ENCODE assay signal across 8 mouse cellular contexts in genomic region chr10:79681591-79682245, GRCm38 (mm10). TPM values are rescaled to one million over a fixed set of nuclear protein-coding genes. Genes with fewer than 3 reads are reported as not detected.
DNase-seq lines count a peak whose midpoint lies in the region; ATAC-seq and TF ChIP-seq lines count a peak whose summit lies in the region.

Gene Cdc34 (plus strand): TSS chr10:79682195.

- H3K4me3 ChIP-seq in C2C12 (ENCODE audit: insufficient read depth, poor library complexity, severe bottlenecking), result peak within 1 kb of the TSS; percentile 99
- H3K4me3 ChIP-seq in erythroblast, embryonic 14.5 days (replicated peaks), result peak within 1 kb of the TSS; percentile 88
- peak within 1 kb of the TSS; percentile 81 for H3K4me3 ChIP-seq in heart, embryonic 12.5 days
- peak within 1 kb of the TSS; percentile 94 for H3K4me3 ChIP-seq in liver, embryonic 12.5 days
- H3K4me3 ChIP-seq in stomach, embryonic 15.5 days (replicated peaks), result peak within 1 kb of the TSS; percentile 82

- ATAC-seq in heart, embryonic 12.5 days (ENCODE audit: insufficient number of reproducible peaks, low FRiP score), result peak; percentile 91
- peak; percentile 92 for ATAC-seq in liver, embryonic 12.5 days
- ATAC-seq in stomach, embryonic 15.5 days (ENCODE audit: insufficient read depth, low FRiP score, low read depth), result peak; percentile 96

- H3K4me1 ChIP-seq in erythroblast, embryonic 14.5 days (ENCODE audit: control insufficient read depth), result peaks cover 57% of the 10 kb centered on the region
- peaks cover 44% of the 10 kb centered on the region for H3K4me1 ChIP-seq in heart, embryonic 12.5 days (replicated peaks)
- peaks cover 41% of the 10 kb centered on the region for H3K4me1 ChIP-seq in liver, embryonic 12.5 days
- H3K4me1 ChIP-seq in stomach, embryonic 15.5 days, result peaks cover 22% of the 10 kb centered on the region

- no peaks in the 10 kb centered on the region for H3K9me3 ChIP-seq in erythroblast, embryonic 14.5 days (ENCODE audit: control insufficient read depth, low read length)
- no peaks in the 10 kb centered on the region for H3K9me3 ChIP-seq in heart, embryonic 12.5 days (replicated peaks)
- H3K9me3 ChIP-seq in liver, embryonic 12.5 days (replicated peaks), result no peaks in the 10 kb centered on the region
- no peaks in the 10 kb centered on the region for H3K9me3 ChIP-seq in stomach, embryonic 15.5 days

- peak within 1 kb of the TSS; percentile 78 for H3ac ChIP-seq in C2C12 (ENCODE audit: control insufficient read depth, insufficient read length, low read depth)

- H3K4me2 ChIP-seq in heart, embryonic 12.5 days, result peak within 1 kb of the TSS; percentile 92
- peak within 1 kb of the TSS; percentile 87 for H3K4me2 ChIP-seq in liver, embryonic 12.5 days
- H3K4me2 ChIP-seq in stomach, embryonic 15.5 days, result peak within 1 kb of the TSS; percentile 88

- H3K79me2 ChIP-seq in C2C12 (ENCODE audit: control insufficient read depth, insufficient read depth), result peaks cover 47% of the 10 kb centered on the region

- H3K9ac ChIP-seq in heart, embryonic 12.5 days, result peak within 1 kb of the TSS; percentile 88
- peak within 1 kb of the TSS; percentile 91 for H3K9ac ChIP-seq in liver, embryonic 12.5 days
- peak within 1 kb of the TSS; percentile 81 for H3K9ac ChIP-seq in stomach, embryonic 15.5 days

- peak within 1 kb of the TSS; percentile 81 for H3K27ac ChIP-seq in heart, embryonic 12.5 days (ENCODE audit: poor library complexity, severe bottlenecking)
- peak within 1 kb of the TSS; percentile 96 for H3K27ac ChIP-seq in liver, embryonic 12.5 days
- peak within 1 kb of the TSS; percentile 88 for H3K27ac ChIP-seq in stomach, embryonic 15.5 days

- H3K36me3 ChIP-seq in C2C12 (ENCODE audit: control insufficient read depth, insufficient read depth), result peaks cover 36% of the 10 kb centered on the region
- H3K36me3 ChIP-seq in erythroblast, embryonic 14.5 days (ENCODE audit: control insufficient read depth), result peaks cover 37% of the 10 kb centered on the region
- H3K36me3 ChIP-seq in heart, embryonic 12.5 days, result peaks cover 32% of the 10 kb centered on the region
- H3K36me3 ChIP-seq in liver, embryonic 12.5 days, result peaks cover 33% of the 10 kb centered on the region
- peaks cover 20% of the 10 kb centered on the region for H3K36me3 ChIP-seq in stomach, embryonic 15.5 days

- peaks cover 42% of the 10 kb centered on the region for H3K79me3 ChIP-seq in C2C12 (ENCODE audit: low read depth)

- H3K27me3 ChIP-seq in C2C12 (ENCODE audit: control insufficient read depth, insufficient read depth, insufficient read length), result no peaks in the 10 kb centered on the region
- peaks cover 5% of the 10 kb centered on the region for H3K27me3 ChIP-seq in erythroblast, embryonic 14.5 days (ENCODE audit: control insufficient read depth)
- H3K27me3 ChIP-seq in heart, embryonic 12.5 days (replicated peaks), result no peaks in the 10 kb centered on the region
- H3K27me3 ChIP-seq in liver, embryonic 12.5 days (replicated peaks), result peaks cover 10% of the 10 kb centered on the region; the same call in 1 of the 2 replicates
- H3K27me3 ChIP-seq in stomach, embryonic 15.5 days (replicated peaks), result no peaks in the 10 kb centered on the region

- peak; percentile 94 for TF ChIP-seq POLR2A in brain, embryonic 14.5 days (IDR thresholded peaks at IDR 0.05; ENCODE audit: borderline replicate concordance, extremely low read depth, insufficient read depth, insufficient read length, poor library complexity, severe bottlenecking)

- WGBS in heart, embryonic 12.5 days, result 4% methylated on average over 80 of the region's 84 CpGs
- WGBS in liver, embryonic 12.5 days (ENCODE audit: insufficient replicate concordance), result under 1% methylated on average over 72 of the region's 84 CpGs
- WGBS in stomach, embryonic 15.5 days, result under 1% methylated on average over 77 of the region's 84 CpGs

- DNase-seq in brain, embryonic 14.5 days (ENCODE audit: low read depth), result peak; percentile 100
- peak; percentile 99 for DNase-seq in kidney, postnatal 10 days
- DNase-seq in natural killer cell, adult 2 months (ENCODE audit: low spot score in 2 of 2), result peak; percentile 98 to 99

- no peak for TF ChIP-seq CTCF in C2C12 (IDR thresholded peaks at IDR 0.05; ENCODE audit: control insufficient read depth, insufficient read depth, insufficient read length)
- TF ChIP-seq CTCF in brain, embryonic 14.5 days (IDR thresholded peaks at IDR 0.05; ENCODE audit: borderline replicate concordance, extremely low read depth, insufficient read depth, insufficient read length), result peak; percentile 32; the same call in 1 of the 2 replicates

TF ChIP-seq in C2C12, 6 proteins besides CTCF, POLR2A, EP300 and RAD21:
- TF ChIP-seq FOSL1 (IDR thresholded peaks at IDR 0.05; ENCODE audit: insufficient read depth, low read length, poor library complexity, severe bottlenecking), result no peak
- TF ChIP-seq MAX (IDR thresholded peaks at IDR 0.05), result peak; percentile 60

RNA-seq across cellular contexts. Expression of gene Cdc34, which starts in this region (rescaled TPM):
- polyA plus RNA-seq in C2C12 (2012; fragmentation: generic; extraction: Trizol), result 235 TPM
- polyA plus RNA-seq in brain, embryonic 14.5 days (2012; rRNA removed), result 121 and 151 TPM in 2 replicates
- polyA plus RNA-seq in erythroblast, embryonic 14.5 days (2012), result 65.0 and 72.0 TPM in 2 replicates
- 151 and 152 TPM in 2 replicates for polyA plus RNA-seq in heart, embryonic 12.5 days (2016; fragmentation: Nextera tagmentation; extraction: Ambion mirVana)
- 188 and 196 TPM in 2 replicates for polyA plus RNA-seq in liver, embryonic 12.5 days (2016; fragmentation: Nextera tagmentation; extraction: Ambion mirVana)
- polyA plus RNA-seq in stomach, embryonic 15.5 days (2015; fragmentation: Nextera tagmentation; extraction: Ambion mirVana), result 107 and 108 TPM in 2 replicates

Comparison
In these comparisons a context has a peak if more than half of its experiments do, and no peak if none do; other contexts are left out.
1. Peak in every context shown above with its lines: DNase-seq, ATAC-seq, H3K4me3 ChIP-seq and H3K27ac ChIP-seq.